Mouse (Mus musculus): ENCODE measurements around the gene Slc22a29. TPM values are rescaled to one million over a fixed set of nuclear protein-coding genes. Genes with fewer than 3 reads are reported as not detected.
"Not testable (repeated sequence)": the region's sequence is repeated elsewhere in the genome, so short reads cannot be mapped to it uniquely, and the experiment has no call there.

Slc22a29 gene
- 31.4 and 37.1 TPM in 2 replicates for polyA plus RNA-seq (2012; rRNA removed)

DNA sequence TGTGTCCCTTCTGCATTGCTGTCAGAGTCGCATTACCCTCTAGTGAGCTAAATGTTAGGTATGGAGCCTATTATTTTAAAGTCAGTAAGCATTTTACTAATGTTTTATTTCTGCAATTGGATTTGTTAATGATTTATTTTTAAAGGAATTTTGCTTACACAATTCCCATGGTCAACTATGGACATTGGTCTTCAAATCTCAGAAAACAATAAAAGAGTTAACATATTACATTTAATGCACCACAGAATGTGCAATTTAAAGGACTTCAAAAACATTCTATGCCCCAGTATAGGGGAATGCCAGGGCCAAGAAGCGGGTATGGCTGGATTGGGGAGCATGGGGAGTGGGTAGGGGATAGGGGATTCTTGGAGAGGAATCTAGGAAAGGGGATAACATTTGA is at the start of gene Slc22a29:
TSS of gene Slc22a29 (minus strand) at position 101 of the 400 bp plus-strand sequence.
- DNase-seq = no peak
- no peaks in the 10 kb centered on the region for H3K36me3 ChIP-seq (ENCODE audit: control insufficient read depth, insufficient read depth, low read length)
- no peak for TF ChIP-seq CTCF (conservative IDR thresholded peaks at IDR 0.05; ENCODE audit: insufficient read depth, insufficient read length, low read depth, low read length)
- TF ChIP-seq POLR2A (IDR thresholded peaks at IDR 0.05; ENCODE audit: low read depth, low read length) = no peak
- H3K27me3 ChIP-seq (replicated peaks; ENCODE audit: control insufficient read depth, insufficient read depth, low read length) = no peaks in the 10 kb centered on the region
- H3K4me1 ChIP-seq (ENCODE audit: control insufficient read depth, insufficient read depth, low read length) = no peaks in the 10 kb centered on the region; the same call in 1 of the 2 replicates
- WGBS = 50% methylated on average over 2 of the region's 2 CpGs
- H3K4me3 ChIP-seq (ENCODE audit: insufficient read depth, low read depth, low read length) = no peak within 1 kb of the TSS
- no peak within 1 kb of the TSS for H3K27ac ChIP-seq (ENCODE audit: insufficient read depth, low read depth, low read length)

DNA sequence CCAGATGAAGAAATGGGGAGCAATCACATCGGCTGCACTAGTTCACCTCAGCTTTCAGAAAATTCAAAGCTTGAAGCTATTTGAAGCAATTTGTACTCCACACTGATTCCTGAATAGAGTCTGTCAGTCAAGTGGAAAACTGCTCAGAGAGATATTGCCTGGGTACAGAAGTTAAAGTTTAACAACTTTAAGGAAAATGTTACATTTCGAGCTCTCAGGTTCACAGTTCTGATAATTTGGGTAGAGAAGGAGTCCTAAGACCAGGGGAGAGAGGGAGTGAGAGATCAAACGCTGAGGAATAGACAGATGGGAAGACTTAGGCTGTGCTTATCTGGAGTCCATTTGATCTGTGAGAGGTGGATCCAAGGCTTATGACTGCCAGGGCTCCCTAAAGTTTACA is 46.6 kb upstream of the Slc22a29 start:
- Histone ChIP-seq H3K27ac (ENCODE audit: insufficient read depth, low read depth, low read length) (peak overlapping the region; percentile 31), H3K36me3 (ENCODE audit: control insufficient read depth, insufficient read depth, low read length) (no peaks in the 10 kb centered on the region), H3K4me3 (ENCODE audit: insufficient read depth, low read depth, low read length) (no peak overlapping the region), H3K27me3 (replicated peaks; ENCODE audit: control insufficient read depth, insufficient read depth, low read length) (no peaks in the 10 kb centered on the region), H3K4me1 (ENCODE audit: control insufficient read depth, insufficient read depth, low read length) (peaks cover 5% of the 10 kb centered on the region; the same call in 1 of the 2 replicates)
- WGBS = 32% methylated on average over 3 of the region's 3 CpGs
- TF ChIP-seq CTCF (conservative IDR thresholded peaks at IDR 0.05; ENCODE audit: insufficient read depth, insufficient read length, low read depth, low read length) (no peak), POLR2A (IDR thresholded peaks at IDR 0.05; ENCODE audit: low read depth, low read length) (no peak)
- DNase-seq = peak; percentile 30

DNA sequence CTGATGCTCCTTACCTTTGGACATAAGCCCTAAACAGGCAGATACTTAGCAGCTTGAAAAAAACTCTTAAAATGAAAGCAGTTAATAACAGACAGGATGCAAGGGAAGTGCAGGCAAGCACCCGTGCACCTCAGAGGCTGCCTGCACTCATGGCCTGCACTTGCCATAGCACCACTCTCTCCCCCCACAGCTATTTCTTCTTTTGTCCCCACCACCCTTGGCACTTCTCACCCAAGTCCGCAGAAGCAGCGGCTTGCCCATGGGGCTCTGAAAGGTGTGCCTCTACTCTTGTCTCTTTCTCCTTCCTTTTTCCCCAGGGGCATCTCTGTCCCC is 34.0 kb upstream of the Slc22a29 start:
- Histone ChIP-seq H3K27me3 (replicated peaks; ENCODE audit: control insufficient read depth, insufficient read depth, low read length) (no peaks in the 10 kb centered on the region), H3K36me3 (ENCODE audit: control insufficient read depth, insufficient read depth, low read length) (no peaks in the 10 kb centered on the region), H3K4me1 (ENCODE audit: control insufficient read depth, insufficient read depth, low read length) (no peaks in the 10 kb centered on the region), H3K27ac (ENCODE audit: insufficient read depth, low read depth, low read length) (peak overlapping the region; percentile 95), H3K4me3 (ENCODE audit: insufficient read depth, low read depth, low read length) (peak overlapping the region; percentile 96)
- 38% methylated on average over 3 of the region's 3 CpGs for WGBS
- DNase-seq = no peak
- no peak for TF ChIP-seq POLR2A (IDR thresholded peaks at IDR 0.05; ENCODE audit: low read depth, low read length)
- TF ChIP-seq CTCF (conservative IDR thresholded peaks at IDR 0.05; ENCODE audit: insufficient read depth, insufficient read length, low read depth, low read length) = no peak

- TF ChIP-seq POLR2A (IDR thresholded peaks at IDR 0.05; ENCODE audit: low read depth, low read length) (peak; percentile 16), CTCF (conservative IDR thresholded peaks at IDR 0.05; ENCODE audit: insufficient read depth, insufficient read length, low read depth, low read length) (no peak)
- Histone ChIP-seq H3K4me1 (ENCODE audit: control insufficient read depth, insufficient read depth, low read length) (no peaks in the 10 kb centered on the region), H3K36me3 (ENCODE audit: control insufficient read depth, insufficient read depth, low read length) (no peaks in the 10 kb centered on the region), H3K4me3 (ENCODE audit: insufficient read depth, low read depth, low read length) (peak overlapping the region; percentile 96), H3K27ac (ENCODE audit: insufficient read depth, low read depth, low read length) (peak overlapping the region; percentile 95), H3K27me3 (replicated peaks; ENCODE audit: control insufficient read depth, insufficient read depth, low read length) (no peaks in the 10 kb centered on the region)
- peak; percentile 76 for DNase-seq
- 13% methylated on average over 56 of the region's 58 CpGs for WGBS
Measured at GRCm38 (mm10) chr19:8251896-8252704, 33.4 kb upstream of the Slc22a29 start.

- peak; percentile 67 for DNase-seq
- Histone ChIP-seq H3K4me3 (ENCODE audit: insufficient read depth, low read depth, low read length) (no peak overlapping the region), H3K27me3 (replicated peaks; ENCODE audit: control insufficient read depth, insufficient read depth, low read length) (no peaks in the 10 kb centered on the region), H3K4me1 (ENCODE audit: control insufficient read depth, insufficient read depth, low read length) (peaks cover 3% of the 10 kb centered on the region; the same call in 1 of the 2 replicates), H3K36me3 (ENCODE audit: control insufficient read depth, insufficient read depth, low read length) (no peaks in the 10 kb centered on the region), H3K27ac (ENCODE audit: insufficient read depth, low read depth, low read length) (no peak overlapping the region; the same call in 1 of the 2 replicates)
- no peak for TF ChIP-seq CTCF (conservative IDR thresholded peaks at IDR 0.05; ENCODE audit: insufficient read depth, insufficient read length, low read depth, low read length)
Measured at GRCm38 (mm10) chr19:8228916-8229315, 10.2 kb upstream of the Slc22a29 start.

- H3K4me3 ChIP-seq (ENCODE audit: insufficient read depth, low read depth, low read length) = no peak overlapping the region
- no peak overlapping the region for H3K27ac ChIP-seq (ENCODE audit: insufficient read depth, low read depth, low read length)
- H3K36me3 ChIP-seq (ENCODE audit: control insufficient read depth, insufficient read depth, low read length) = no peaks in the 10 kb centered on the region
- no peak for TF ChIP-seq CTCF (conservative IDR thresholded peaks at IDR 0.05; ENCODE audit: insufficient read depth, insufficient read length, low read depth, low read length)
- TF ChIP-seq POLR2A (IDR thresholded peaks at IDR 0.05; ENCODE audit: low read depth, low read length) = no peak
- H3K4me1 ChIP-seq (ENCODE audit: control insufficient read depth, insufficient read depth, low read length) = no peaks in the 10 kb centered on the region
- no peaks in the 10 kb centered on the region for H3K27me3 ChIP-seq (replicated peaks; ENCODE audit: control insufficient read depth, insufficient read depth, low read length)
- no peak for DNase-seq
- 33% methylated on average over 2 of the region's 2 CpGs for WGBS
Measured at GRCm38 (mm10) chr19:8148787-8149523, 69.7 kb downstream of the Slc22a29 start.

DNA sequence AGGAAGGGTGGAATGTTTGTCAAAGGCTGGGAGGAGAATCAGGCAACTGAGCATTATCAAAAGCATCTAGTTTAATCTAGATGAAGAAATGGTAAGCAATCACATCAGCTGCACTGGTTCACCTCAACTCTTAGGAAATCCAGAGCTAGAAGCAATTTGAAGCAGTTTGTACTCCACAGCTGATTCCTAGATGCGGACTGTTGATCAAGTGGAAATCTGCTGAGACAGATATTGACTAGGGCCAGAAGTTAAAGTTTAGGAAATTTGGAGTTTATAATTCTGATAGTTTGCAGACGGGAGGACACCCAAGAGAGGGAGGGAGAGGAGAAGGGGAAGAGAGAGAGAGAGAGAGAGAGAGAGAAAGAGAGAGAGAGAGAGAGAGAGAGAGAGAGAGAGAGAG is 76.0 kb downstream of the Slc22a29 start:
- not testable (repeated sequence) for H3K27me3 ChIP-seq (replicated peaks; ENCODE audit: control insufficient read depth, insufficient read depth, low read length); H3K4me3 ChIP-seq (ENCODE audit: insufficient read depth, low read depth, low read length); H3K36me3 ChIP-seq (ENCODE audit: control insufficient read depth, insufficient read depth, low read length); H3K4me1 ChIP-seq (ENCODE audit: control insufficient read depth, insufficient read depth, low read length)
- peak; percentile 63 for DNase-seq
- WGBS = 38% methylated on average over 2 of the region's 2 CpGs
- peak overlapping the region; percentile 83 for H3K27ac ChIP-seq (ENCODE audit: insufficient read depth, low read depth, low read length)

DNA sequence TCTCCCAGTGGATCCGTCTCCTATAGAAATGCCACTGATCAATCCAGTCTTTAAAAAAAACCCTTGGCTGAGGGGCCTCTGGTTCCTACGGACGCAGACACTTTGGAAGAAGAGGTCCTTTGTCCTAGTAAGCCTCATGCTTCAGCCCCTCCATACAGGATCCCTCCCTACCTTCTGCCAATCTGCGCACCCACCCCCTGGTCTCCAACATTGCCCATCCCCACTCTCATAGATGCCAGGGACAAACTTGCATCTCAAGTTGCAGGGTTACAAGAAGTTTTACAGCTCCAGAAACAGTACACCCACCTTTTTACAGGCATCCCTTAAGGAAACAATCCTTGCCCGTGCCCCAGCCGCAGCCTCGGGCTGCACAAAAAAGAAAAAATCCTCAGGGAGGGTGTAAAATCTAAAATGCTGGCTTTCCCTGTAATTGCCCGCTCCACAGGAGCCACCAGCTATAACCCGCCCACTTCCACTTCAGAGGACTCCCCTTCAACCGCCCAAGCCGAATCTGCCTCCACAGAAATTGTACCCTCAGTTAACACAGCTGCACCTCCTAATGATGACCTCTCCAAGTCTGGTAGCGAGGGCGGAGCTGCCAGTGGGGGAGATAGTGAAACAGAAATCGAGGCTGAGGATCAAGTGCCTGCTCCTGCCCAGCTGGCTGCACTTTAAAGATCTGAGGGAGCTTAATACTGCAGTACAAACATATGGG is 84.4 kb downstream of the Slc22a29 start:
- H3K4me3 ChIP-seq (ENCODE audit: insufficient read depth, low read depth, low read length); H3K4me1 ChIP-seq (ENCODE audit: control insufficient read depth, insufficient read depth, low read length); H3K36me3 ChIP-seq (ENCODE audit: control insufficient read depth, insufficient read depth, low read length); DNase-seq; H3K27me3 ChIP-seq (replicated peaks; ENCODE audit: control insufficient read depth, insufficient read depth, low read length); H3K27ac ChIP-seq (ENCODE audit: insufficient read depth, low read depth, low read length): not testable (repeated sequence)
- 53% methylated on average over 14 of the region's 14 CpGs for WGBS

DNA sequence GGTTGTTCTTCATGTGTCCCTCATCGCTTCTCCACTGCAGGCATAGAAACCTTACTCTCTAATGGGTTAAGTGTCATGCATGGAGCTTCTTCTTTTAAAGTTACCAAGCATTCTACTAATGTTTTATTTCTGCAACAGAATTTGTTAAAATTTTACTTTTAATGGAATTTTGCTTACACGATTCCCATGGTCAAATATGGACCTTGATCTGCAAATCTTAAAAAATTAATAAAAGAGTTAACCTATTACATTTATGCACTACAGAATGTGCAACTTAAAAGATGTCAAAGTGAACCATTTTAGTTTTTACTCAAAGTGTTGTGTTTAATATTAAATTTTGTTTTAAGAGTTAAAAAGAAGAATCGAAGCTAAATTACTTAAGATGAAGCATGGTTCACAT is 86.8 kb downstream of the Slc22a29 start, which contains the start of gene Slc22a28:
TSS of gene Slc22a28 (minus strand) at position 102 of the 400 bp plus-strand sequence.
- peak; percentile 42 for DNase-seq
- peak within 1 kb of the TSS; percentile 68; the same call in 1 of the 2 replicates for H3K27ac ChIP-seq (ENCODE audit: insufficient read depth, low read depth, low read length)
- H3K4me3 ChIP-seq (ENCODE audit: insufficient read depth, low read depth, low read length); H3K36me3 ChIP-seq (ENCODE audit: control insufficient read depth, insufficient read depth, low read length); H3K4me1 ChIP-seq (ENCODE audit: control insufficient read depth, insufficient read depth, low read length); H3K27me3 ChIP-seq (replicated peaks; ENCODE audit: control insufficient read depth, insufficient read depth, low read length): not testable (repeated sequence)
- 63% methylated on average over 2 of the region's 3 CpGs for WGBS

All from kidney, adult 2 months (tissue).